Mouse (Mus musculus) liver, embryonic 13.5 days (tissue): ENCODE measurements at regions not wholly inside any gene's neighbourhood (a gene's known extent, or its start where the extent isn't known, plus 50 kb on each side); places are given as distances from the start of the nearest gene placed in this dataset.

Experiments
- ATAC-seq: fragments of 200-750 bp; cut with Nextera tagmentation; 2 replicates; pipeline ENCODE4 v1.8.0; 2017; ENCODE audit warnings: low read depth, mild to moderate bottlenecking, moderate number of reproducible peaks, moderate library complexity
- DNase-seq: peaks from one replicate; pipeline ENCODE4 v3.0.0; 2022
- H3K27ac ChIP-seq: fragments of 300-500 bp; sonication (generic); 2 replicates; pipeline ENCODE4 v1.5.1; 2015; ENCODE audit warnings: moderate library complexity, mild to moderate bottlenecking, inconsistent platforms
- H3K27me3 ChIP-seq: fragments of 300-500 bp; sonication (generic); 2 replicates; pipeline ENCODE4 v1.6.1; 2015; ENCODE audit warnings: mild to moderate bottlenecking, inconsistent platforms
- H3K36me3 ChIP-seq: fragments of 300-500 bp; sonication (generic); 2 replicates; pipeline ENCODE4 v1.6.1; 2015; ENCODE audit warnings: mild to moderate bottlenecking, inconsistent platforms
- H3K4me1 ChIP-seq: fragments of 300-500 bp; sonication (generic); replicated peaks from 2 replicates; pipeline ENCODE4 v1.6.1; 2015; ENCODE audit warnings: inconsistent platforms
- H3K4me2 ChIP-seq: fragments of 300-500 bp; sonication (generic); 2 replicates; pipeline ENCODE4 v1.6.1; 2015; ENCODE audit warnings: inconsistent platforms, mild to moderate bottlenecking, moderate library complexity
- H3K4me3 ChIP-seq: fragments of 300-500 bp; sonication (generic); replicated peaks from 2 replicates; pipeline ENCODE4 v1.5.1; 2015; ENCODE audit warnings: mild to moderate bottlenecking, inconsistent platforms
- H3K9ac ChIP-seq: fragments of 300-500 bp; sonication (generic); 2 replicates; pipeline ENCODE4 v1.6.1; 2015; ENCODE audit warnings: mild to moderate bottlenecking, inconsistent platforms
- H3K9me3 ChIP-seq: fragments of 300-500 bp; sonication (generic); replicated peaks from 2 replicates; pipeline ENCODE4 v1.6.1; 2016; ENCODE audit warnings: inconsistent platforms
- WGBS: fragments of 180-500 bp; shearing (Covaris S2); methylation state at CpG from one replicate; pipeline ENCODE4 v1.1.7; 2015; ENCODE audit not compliant: insufficient replicate concordance; 5-methylcytosine and 5-hydroxymethylcytosine counted together

GRCm38 (mm10) chr8:103482033-103482720 is 619.2 kb upstream of the Cdh5 start:
- DNase-seq (no peak), ATAC-seq (no peak)
- WGBS, result 55% methylated on average over 6 of the region's 6 CpGs
- Histone ChIP-seq H3K4me2 (no peak overlapping the region), H3K4me3 (no peak overlapping the region), H3K4me1 (no peaks in the 10 kb centered on the region), H3K9me3 (no peaks in the 10 kb centered on the region), H3K27me3 (no peaks in the 10 kb centered on the region), H3K27ac (no peak overlapping the region), H3K9ac (no peak overlapping the region), H3K36me3 (no peaks in the 10 kb centered on the region)

- ATAC-seq, result no peak
- no peaks in the 10 kb centered on the region for H3K9me3 ChIP-seq
- H3K27me3 ChIP-seq, result no peaks in the 10 kb centered on the region
- no peak overlapping the region for H3K4me3 ChIP-seq
- WGBS, result 63% methylated on average over 5 of the region's 5 CpGs
- no peak overlapping the region for H3K27ac ChIP-seq
- no peaks in the 10 kb centered on the region for H3K36me3 ChIP-seq
- no peak for DNase-seq
- no peak overlapping the region for H3K9ac ChIP-seq
- no peaks in the 10 kb centered on the region for H3K4me1 ChIP-seq
- no peak overlapping the region for H3K4me2 ChIP-seq
Measured at GRCm38 (mm10) chr8:103485441-103485840, 616.0 kb upstream of the Cdh5 start.

- no peak overlapping the region for H3K9ac ChIP-seq
- no peak for ATAC-seq
- H3K4me3 ChIP-seq, result no peak overlapping the region
- 48% methylated on average over 3 of the region's 3 CpGs for WGBS
- H3K27me3 ChIP-seq, result no peaks in the 10 kb centered on the region
- H3K27ac ChIP-seq, result no peak overlapping the region
- no peak for DNase-seq
- H3K36me3 ChIP-seq, result no peaks in the 10 kb centered on the region
- H3K9me3 ChIP-seq, result no peaks in the 10 kb centered on the region
- H3K4me1 ChIP-seq, result no peaks in the 10 kb centered on the region
- no peak overlapping the region for H3K4me2 ChIP-seq
Measured at GRCm38 (mm10) chr8:103489411-103489810, 612.0 kb upstream of the Cdh5 start.

- H3K4me1 ChIP-seq, result no peaks in the 10 kb centered on the region
- H3K27ac ChIP-seq, result no peak overlapping the region
- H3K4me2 ChIP-seq, result no peak overlapping the region
- DNase-seq, result no peak
- H3K27me3 ChIP-seq, result no peaks in the 10 kb centered on the region
- 67% methylated on average over 7 of the region's 7 CpGs for WGBS
- no peaks in the 10 kb centered on the region for H3K36me3 ChIP-seq
- no peaks in the 10 kb centered on the region; the same call in 1 of the 2 replicates for H3K9me3 ChIP-seq
- H3K9ac ChIP-seq, result no peak overlapping the region
- no peak overlapping the region for H3K4me3 ChIP-seq
- no peak for ATAC-seq
Measured at GRCm38 (mm10) chr8:103492914-103493517, 608.4 kb upstream of the Cdh5 start.

- no peak for DNase-seq
- ATAC-seq, result no peak
- 68% methylated on average over 4 of the region's 4 CpGs for WGBS
- Histone ChIP-seq H3K9ac (no peak overlapping the region), H3K4me2 (no peak overlapping the region), H3K36me3 (no peaks in the 10 kb centered on the region), H3K27ac (no peak overlapping the region), H3K9me3 (no peaks in the 10 kb centered on the region; the same call in 1 of the 2 replicates), H3K4me1 (no peaks in the 10 kb centered on the region), H3K27me3 (no peaks in the 10 kb centered on the region), H3K4me3 (no peak overlapping the region)
Measured at GRCm38 (mm10) chr8:103493932-103494493, 607.4 kb upstream of the Cdh5 start.

- H3K9ac ChIP-seq, result no peak overlapping the region
- no peak overlapping the region for H3K4me3 ChIP-seq
- no peak overlapping the region for H3K4me2 ChIP-seq
- no peak overlapping the region for H3K27ac ChIP-seq
- DNase-seq (no peak), ATAC-seq (no peak)
- H3K36me3 ChIP-seq, result no peaks in the 10 kb centered on the region
- no peaks in the 10 kb centered on the region; the same call in 1 of the 2 replicates for H3K9me3 ChIP-seq
- H3K4me1 ChIP-seq, result no peaks in the 10 kb centered on the region
- H3K27me3 ChIP-seq, result no peaks in the 10 kb centered on the region
- 33% methylated on average over 1 of the region's 1 CpGs for WGBS
Measured at GRCm38 (mm10) chr8:103494670-103495069, 606.8 kb upstream of the Cdh5 start.

- H3K4me3 ChIP-seq, result no peak overlapping the region
- no peak overlapping the region for H3K27ac ChIP-seq
- WGBS, result 43% methylated on average over 2 of the region's 2 CpGs
- H3K9me3 ChIP-seq, result no peaks in the 10 kb centered on the region
- ATAC-seq (no peak), DNase-seq (no peak)
- no peak overlapping the region for H3K9ac ChIP-seq
- no peaks in the 10 kb centered on the region for H3K27me3 ChIP-seq
- no peaks in the 10 kb centered on the region for H3K36me3 ChIP-seq
- no peak overlapping the region for H3K4me2 ChIP-seq
- no peaks in the 10 kb centered on the region for H3K4me1 ChIP-seq
Measured at GRCm38 (mm10) chr8:103501328-103501727, 600.1 kb upstream of the Cdh5 start.

GRCm38 (mm10) chr8:103502991-103503767 is 598.2 kb upstream of the Cdh5 start:
- no peak overlapping the region for H3K9ac ChIP-seq

GRCm38 (mm10) chr8:103506334-103506733 is 595.1 kb upstream of the Cdh5 start:
- 49% methylated on average over 6 of the region's 6 CpGs for WGBS
- Histone ChIP-seq H3K27ac (no peak overlapping the region), H3K4me2 (no peak overlapping the region), H3K9me3 (no peaks in the 10 kb centered on the region), H3K9ac (no peak overlapping the region), H3K4me1 (no peaks in the 10 kb centered on the region), H3K27me3 (no peaks in the 10 kb centered on the region), H3K4me3 (no peak overlapping the region), H3K36me3 (no peaks in the 10 kb centered on the region)
- no peak for DNase-seq
- ATAC-seq, result no peak

More at GRCm38 (mm10) chr8:103502991-103503767, 598.2 kb upstream of the Cdh5 start:
- no peak overlapping the region for H3K4me2 ChIP-seq
- no peaks in the 10 kb centered on the region for H3K27me3 ChIP-seq
- ATAC-seq (no peak), DNase-seq (no peak)
- no peaks in the 10 kb centered on the region for H3K36me3 ChIP-seq
- WGBS, result 68% methylated on average over 9 of the region's 9 CpGs
- no peaks in the 10 kb centered on the region for H3K9me3 ChIP-seq
- H3K4me3 ChIP-seq, result no peak overlapping the region
- H3K27ac ChIP-seq, result no peak overlapping the region
- no peaks in the 10 kb centered on the region for H3K4me1 ChIP-seq

- no peak overlapping the region for H3K9ac ChIP-seq
- no peak for DNase-seq
- H3K9me3 ChIP-seq, result no peaks in the 10 kb centered on the region
- H3K4me1 ChIP-seq, result no peaks in the 10 kb centered on the region
- WGBS, result 61% methylated on average over 5 of the region's 5 CpGs
- H3K4me3 ChIP-seq, result no peak overlapping the region
- H3K36me3 ChIP-seq, result no peaks in the 10 kb centered on the region
- no peak overlapping the region for H3K27ac ChIP-seq
- no peaks in the 10 kb centered on the region for H3K27me3 ChIP-seq
- no peak overlapping the region for H3K4me2 ChIP-seq
- ATAC-seq, result no peak
Measured at GRCm38 (mm10) chr8:103507068-103507467, 594.4 kb upstream of the Cdh5 start.

- Histone ChIP-seq H3K27me3 (no peaks in the 10 kb centered on the region), H3K4me2 (no peak overlapping the region), H3K9me3 (no peaks in the 10 kb centered on the region), H3K4me3 (no peak overlapping the region), H3K36me3 (no peaks in the 10 kb centered on the region), H3K27ac (no peak overlapping the region), H3K9ac (no peak overlapping the region), H3K4me1 (no peaks in the 10 kb centered on the region)
- ATAC-seq, result no peak
- 44% methylated on average over 4 of the region's 4 CpGs for WGBS
- no peak for DNase-seq
Measured at GRCm38 (mm10) chr8:103520141-103520866, 581.1 kb upstream of the Cdh5 start.
